Mouse (Mus musculus) adrenal gland, postnatal 10 days (tissue): Measurements from ENCODE around the gene Akap7. TPM values are rescaled to one million over a fixed set of nuclear protein-coding genes. Genes with fewer than 3 reads are reported as not detected.

Experiments
- DNase-seq: peaks from one replicate; pipeline ENCODE4 v3.0.0; 2021; ENCODE audit warnings: mixed read lengths
- total RNA-seq, 2 experiments: library from RNA; stranded (reverse); gene quantifications; 2 replicates each; pipeline ENCODE4 v1.2.3; 2021

The Akap7 gene
- total RNA-seq, 2 experiments from 2014 or later, result 86.7 to 110 TPM

DNA sequence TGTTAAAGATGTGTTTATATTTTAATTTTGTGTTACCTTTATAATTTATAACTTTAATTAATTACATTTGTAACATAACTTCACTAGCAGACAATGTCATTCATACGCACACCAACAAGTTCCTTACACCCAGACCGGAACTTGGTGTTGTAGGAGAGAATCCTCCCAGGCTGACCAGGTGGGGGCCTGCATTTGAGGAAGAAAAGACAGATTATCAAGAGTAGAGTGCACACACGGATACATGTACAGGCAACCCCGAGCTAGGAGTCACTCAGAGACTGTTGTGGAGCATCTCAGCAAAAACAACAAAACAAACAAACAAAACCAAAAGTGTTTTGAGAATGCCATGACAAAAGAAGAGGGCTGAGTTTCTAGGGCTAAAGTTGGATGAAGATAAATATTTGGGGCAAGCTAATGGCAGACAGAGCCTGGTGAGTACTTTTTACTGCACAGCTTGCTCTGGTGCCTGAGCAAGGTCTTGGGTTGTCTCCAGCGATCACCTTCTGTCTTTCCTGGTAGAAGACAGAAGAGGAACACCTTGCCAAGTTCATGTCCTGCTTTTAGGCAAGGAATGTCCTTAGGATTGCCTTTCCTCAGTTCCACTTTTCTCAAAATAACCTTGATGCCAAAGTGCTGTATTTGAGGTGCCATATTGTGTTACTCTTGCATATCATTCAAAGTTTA, 186.7 kb downstream of the Akap7 start:
- DNase-seq, result no peak

Other genes starting within 250 kb of the Akap7 start
- gene Epb41l2, start 51.9 kb upstream of the Akap7 start, total RNA-seq, result 100 to 1,000 TPM in 1 of 2 experiments, 10 to 100 TPM in 1; 95.8 to 111 TPM
- 10 to 100 TPM in 1 of 2 experiments, 1 to 10 TPM in 1; 4.8 to 15.5 TPM for gene Smlr1, start 228.4 kb upstream of the Akap7 start, total RNA-seq